In the genomic region with DNA sequence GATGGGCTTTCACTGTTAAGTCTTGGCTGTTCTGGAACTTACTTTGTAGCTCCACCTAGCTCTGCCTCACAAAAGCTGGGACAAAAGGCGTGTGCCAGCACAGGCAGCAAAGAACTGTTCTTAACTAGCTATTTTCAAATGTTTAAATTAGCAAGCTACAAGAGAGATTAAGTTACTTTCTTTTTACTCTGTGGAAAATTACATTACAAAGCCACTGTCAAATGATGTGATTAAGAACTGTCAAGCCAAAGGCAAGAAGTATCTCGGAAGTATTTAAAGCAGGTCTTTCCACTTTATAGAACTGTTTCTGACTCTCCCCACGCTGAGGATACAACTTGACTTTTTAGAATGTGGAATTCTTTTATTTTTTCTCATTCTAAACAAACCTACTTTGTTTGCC, we compare ENCODE assay signal across 19 mouse cellular contexts.
"Had no signal": no experiment of that assay in that cellular context is flagged by ENCODE, and none has a peak within 500 bp of the region (broad histone marks: within the 10 kb centered on the region; RNA-seq: fewer than 3 reads in every experiment).

No protein-coding gene starts in this region.

- H3K4me3 ChIP-seq: lung, embryonic 15.5 days; megakaryocyte, embryonic 14.5 days; midbrain, embryonic 13.5 days; midbrain, embryonic 15.5 days; myocyte; neural tube, embryonic 13.5 days; neural tube, embryonic 15.5 days; stomach, embryonic 15.5 days had no signal

- H3K9ac ChIP-seq: liver, postnatal 0 days; lung, embryonic 15.5 days; midbrain, embryonic 13.5 days; midbrain, embryonic 15.5 days; neural tube, embryonic 13.5 days; neural tube, embryonic 15.5 days; stomach, embryonic 15.5 days had no signal

- ATAC-seq: liver, postnatal 0 days; midbrain, embryonic 13.5 days; midbrain, embryonic 15.5 days had no signal

- H3K4me2 ChIP-seq: lung, embryonic 15.5 days; midbrain, embryonic 11.5 days; midbrain, embryonic 13.5 days; midbrain, embryonic 15.5 days; neural tube, embryonic 13.5 days; neural tube, embryonic 15.5 days; stomach, embryonic 15.5 days had no signal

- H3K9me3 ChIP-seq: lung, embryonic 15.5 days; megakaryocyte, embryonic 14.5 days; midbrain, embryonic 13.5 days; midbrain, embryonic 15.5 days; neural tube, embryonic 13.5 days; neural tube, embryonic 15.5 days; stomach, embryonic 15.5 days had no signal

- H3K4me1 ChIP-seq: midbrain, embryonic 13.5 days; midbrain, embryonic 15.5 days; neural tube, embryonic 15.5 days; stomach, embryonic 15.5 days had no signal

- DNase-seq: liver, postnatal 0 days; lung, adult 2 months; lung, postnatal 14 days; lung, postnatal 36 days; right cerebral cortex, postnatal 14 days; thymus, adult 2 months; thymus, postnatal 25 days; thymus, postnatal 4 days had no signal

- H3K27me3 ChIP-seq: lung, embryonic 15.5 days; midbrain, embryonic 13.5 days; midbrain, embryonic 15.5 days; neural tube, embryonic 13.5 days; neural tube, embryonic 15.5 days; stomach, embryonic 15.5 days had no signal

- H3K27ac ChIP-seq: lung, embryonic 15.5 days; macrophage; midbrain, embryonic 13.5 days; midbrain, embryonic 15.5 days; neural tube, embryonic 13.5 days; neural tube, embryonic 15.5 days; stomach, embryonic 15.5 days; stomach, postnatal 0 days had no signal

- H3K36me3 ChIP-seq: lung, embryonic 15.5 days; midbrain, embryonic 13.5 days; midbrain, embryonic 15.5 days; neural tube, embryonic 13.5 days; neural tube, embryonic 15.5 days; stomach, embryonic 15.5 days had no signal
